Mouse (Mus musculus) bone marrow macrophage, adult 2 months (primary cell): ENCODE measurements around the gene Prcp.

Source experiments
- CTCF ChIP-seq: IDR thresholded peaks from 2 replicates; pipeline ENCODE4 v1.5.1; 2012; ENCODE audit warnings: low read depth, mild to moderate bottlenecking, low read length, moderate library complexity
- POLR2A ChIP-seq: IDR thresholded peaks from 2 replicates; pipeline ENCODE4 v1.6.1; 2012; ENCODE audit warnings: mild to moderate bottlenecking, low read depth, low read length, borderline replicate concordance

GRCm38 (mm10) chr7:92876066-92876465 lies 1.8 kb downstream of the Prcp start:
- TF ChIP-seq CTCF (no peak), POLR2A (no peak)
